Mouse (Mus musculus): ENCODE measurements around the gene Hat1. TPM values are rescaled to one million over a fixed set of nuclear protein-coding genes. Genes with fewer than 3 reads are reported as not detected.
A peak's percentile ranks its signal among the peaks of the same experiment; 100 is the strongest.
"Not testable (repeated sequence)": the region's sequence is repeated elsewhere in the genome, so short reads cannot be mapped to it uniquely, and the experiment has no call there.

The Hat1 gene
- polyA plus RNA-seq, 1 experiment from 2014 or later, result 201 TPM

DNA sequence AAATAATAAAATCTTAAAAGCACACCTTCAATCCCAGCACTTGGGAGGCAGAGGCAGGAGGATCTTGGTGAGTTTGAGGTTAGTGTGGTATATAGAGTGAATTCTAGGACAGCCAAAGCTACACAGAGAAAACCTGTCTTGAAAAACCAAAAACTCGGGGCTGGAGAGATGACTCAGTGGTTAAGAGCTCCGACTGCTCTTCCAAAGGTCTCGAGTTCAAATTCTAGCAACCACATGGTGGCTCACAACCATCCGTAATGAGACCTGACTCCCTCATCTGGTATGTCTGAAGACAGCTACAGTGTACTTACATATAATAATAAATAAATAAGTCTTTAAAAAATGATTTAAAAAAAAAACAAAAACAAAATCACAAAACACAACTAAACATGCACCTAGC lies 16.5 kb upstream of the Hat1 start:
- not testable (repeated sequence) for H3K27ac ChIP-seq (ENCODE audit: low read depth, low read length); H3K4me1 ChIP-seq (ENCODE audit: control insufficient read depth, insufficient read depth, low read length); H3K4me3 ChIP-seq (ENCODE audit: low read depth, low read length); DNase-seq (ENCODE audit: low spot score, missing footprints); H3K9ac ChIP-seq (ENCODE audit: low read length); ATAC-seq (ENCODE audit: low FRiP score); H3K36me3 ChIP-seq (ENCODE audit: control insufficient read depth, insufficient read depth, low read length); H3K9me3 ChIP-seq (ENCODE audit: control insufficient read depth, low read length); H3K4me2 ChIP-seq; H3K27me3 ChIP-seq (ENCODE audit: control insufficient read depth, insufficient read depth, low read length)
- 93% methylated on average over 4 of the region's 4 CpGs for WGBS

GRCm38 (mm10) chr2:71374275-71375155 lies 14.2 kb upstream of the Hat1 start:
- WGBS, result 78% methylated on average over 8 of the region's 8 CpGs
- no peak for ATAC-seq (ENCODE audit: low FRiP score)
- H3K27ac ChIP-seq (ENCODE audit: low read depth, low read length), result no peak overlapping the region

DNA sequence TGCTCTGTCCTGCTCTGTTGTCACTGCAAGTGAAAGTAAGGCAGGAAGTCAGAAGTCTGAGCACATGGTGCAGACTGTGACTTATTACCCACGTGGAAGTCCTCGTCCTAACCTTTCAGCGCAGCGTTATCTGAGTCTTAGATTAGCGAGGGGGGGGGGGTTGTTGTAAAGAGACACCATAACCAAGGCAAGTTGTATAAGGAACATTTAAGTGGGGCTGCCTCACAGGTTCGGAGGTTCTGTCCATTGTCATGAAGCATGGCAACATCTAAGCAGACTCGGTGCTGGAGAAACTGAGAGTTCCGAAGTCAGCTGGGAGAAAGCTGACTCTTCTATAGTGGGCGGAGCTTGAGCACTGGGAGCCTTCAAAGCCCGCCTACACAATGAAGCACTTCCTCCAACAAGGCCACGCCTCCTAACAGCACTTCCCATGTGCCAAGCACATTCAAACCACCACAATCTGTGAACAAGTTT lies 12.3 kb upstream of the Hat1 start:
- no peak overlapping the region for H3K4me2 ChIP-seq
- no peaks in the 10 kb centered on the region for H3K9me3 ChIP-seq (ENCODE audit: control insufficient read depth, low read length)
- H3K4me1 ChIP-seq (ENCODE audit: control insufficient read depth, insufficient read depth, low read length), result no peaks in the 10 kb centered on the region
- no peak for DNase-seq (ENCODE audit: low spot score, missing footprints)
- no peak overlapping the region for H3K27ac ChIP-seq (ENCODE audit: low read depth, low read length)
- no peaks in the 10 kb centered on the region for H3K36me3 ChIP-seq (ENCODE audit: control insufficient read depth, insufficient read depth, low read length)
- no peak for ATAC-seq (ENCODE audit: low FRiP score)
- 52% methylated on average over 11 of the region's 11 CpGs for WGBS
- no peaks in the 10 kb centered on the region for H3K27me3 ChIP-seq (ENCODE audit: control insufficient read depth, insufficient read depth, low read length)
- H3K9ac ChIP-seq (ENCODE audit: low read length), result no peak overlapping the region
- H3K4me3 ChIP-seq (ENCODE audit: low read depth, low read length), result no peak overlapping the region

More at GRCm38 (mm10) chr2:71374275-71375155, 14.2 kb upstream of the Hat1 start:
- Histone ChIP-seq H3K4me3 (ENCODE audit: low read depth, low read length) (no peak overlapping the region), H3K4me2 (no peak overlapping the region), H3K9me3 (ENCODE audit: control insufficient read depth, low read length) (no peaks in the 10 kb centered on the region), H3K4me1 (ENCODE audit: control insufficient read depth, insufficient read depth, low read length) (no peaks in the 10 kb centered on the region), H3K36me3 (ENCODE audit: control insufficient read depth, insufficient read depth, low read length) (no peaks in the 10 kb centered on the region), H3K27me3 (ENCODE audit: control insufficient read depth, insufficient read depth, low read length) (no peaks in the 10 kb centered on the region), H3K9ac (ENCODE audit: low read length) (no peak overlapping the region)
- no peak for DNase-seq (ENCODE audit: low spot score, missing footprints)

GRCm38 (mm10) chr2:71377426-71377825 lies 11.3 kb upstream of the Hat1 start:
- Histone ChIP-seq H3K27me3 (ENCODE audit: control insufficient read depth, insufficient read depth, low read length) (no peaks in the 10 kb centered on the region), H3K4me1 (ENCODE audit: control insufficient read depth, insufficient read depth, low read length) (no peaks in the 10 kb centered on the region), H3K27ac (ENCODE audit: low read depth, low read length) (no peak overlapping the region), H3K4me2 (no peak overlapping the region), H3K4me3 (ENCODE audit: low read depth, low read length) (no peak overlapping the region), H3K9me3 (ENCODE audit: control insufficient read depth, low read length) (no peaks in the 10 kb centered on the region), H3K9ac (ENCODE audit: low read length) (no peak overlapping the region), H3K36me3 (ENCODE audit: control insufficient read depth, insufficient read depth, low read length) (no peaks in the 10 kb centered on the region)
- WGBS, result 85% methylated on average over 5 of the region's 5 CpGs
- no peak for DNase-seq (ENCODE audit: low spot score, missing footprints)
- no peak for ATAC-seq (ENCODE audit: low FRiP score)

- no peak overlapping the region for H3K27ac ChIP-seq (ENCODE audit: low read depth, low read length)
- H3K27me3 ChIP-seq (ENCODE audit: control insufficient read depth, insufficient read depth, low read length), result no peaks in the 10 kb centered on the region
- H3K9me3 ChIP-seq (ENCODE audit: control insufficient read depth, low read length), result no peaks in the 10 kb centered on the region
- no peak overlapping the region for H3K4me3 ChIP-seq (ENCODE audit: low read depth, low read length)
- ATAC-seq (ENCODE audit: low FRiP score) (no peak), DNase-seq (ENCODE audit: low spot score, missing footprints) (no peak)
- no peak overlapping the region for H3K4me2 ChIP-seq
- no peaks in the 10 kb centered on the region for H3K4me1 ChIP-seq (ENCODE audit: control insufficient read depth, insufficient read depth, low read length)
- H3K36me3 ChIP-seq (ENCODE audit: control insufficient read depth, insufficient read depth, low read length), result no peaks in the 10 kb centered on the region
- no peak overlapping the region for H3K9ac ChIP-seq (ENCODE audit: low read length)
- 76% methylated on average over 4 of the region's 4 CpGs for WGBS
Measured at GRCm38 (mm10) chr2:71381962-71382361, 6.8 kb upstream of the Hat1 start.

- Histone ChIP-seq H3K4me3 (ENCODE audit: low read depth, low read length) (no peak overlapping the region), H3K9me3 (ENCODE audit: control insufficient read depth, low read length) (no peaks in the 10 kb centered on the region), H3K4me1 (ENCODE audit: control insufficient read depth, insufficient read depth, low read length) (no peaks in the 10 kb centered on the region), H3K4me2 (no peak overlapping the region), H3K27ac (ENCODE audit: low read depth, low read length) (no peak overlapping the region), H3K9ac (ENCODE audit: low read length) (no peak overlapping the region), H3K36me3 (ENCODE audit: control insufficient read depth, insufficient read depth, low read length) (no peaks in the 10 kb centered on the region), H3K27me3 (ENCODE audit: control insufficient read depth, insufficient read depth, low read length) (no peaks in the 10 kb centered on the region)
- 49% methylated on average over 11 of the region's 11 CpGs for WGBS
- ATAC-seq (ENCODE audit: low FRiP score) (no peak), DNase-seq (ENCODE audit: low spot score, missing footprints) (no peak)
Measured at GRCm38 (mm10) chr2:71383890-71384289, 4.9 kb upstream of the Hat1 start.

- Histone ChIP-seq H3K4me3 (ENCODE audit: low read depth, low read length) (no peak overlapping the region), H3K36me3 (ENCODE audit: control insufficient read depth, insufficient read depth, low read length) (peaks cover 3% of the 10 kb centered on the region; the same call in 1 of the 2 replicates), H3K4me1 (ENCODE audit: control insufficient read depth, insufficient read depth, low read length) (0 out of 2 replicates have a peak, but pooled peaks cover 3% of the 10 kb centered on the region), H3K9me3 (ENCODE audit: control insufficient read depth, low read length) (no peaks in the 10 kb centered on the region), H3K27me3 (ENCODE audit: control insufficient read depth, insufficient read depth, low read length) (no peaks in the 10 kb centered on the region), H3K4me2 (no peak overlapping the region), H3K9ac (ENCODE audit: low read length) (no peak overlapping the region), H3K27ac (ENCODE audit: low read depth, low read length) (no peak overlapping the region)
- no peak for DNase-seq (ENCODE audit: low spot score, missing footprints)
- WGBS, result 95% methylated on average over 6 of the region's 6 CpGs
- no peak for ATAC-seq (ENCODE audit: low FRiP score)
Measured at GRCm38 (mm10) chr2:71387766-71388165, 992 bp upstream of the Hat1 start.

GRCm38 (mm10) chr2:71389864-71390263 lies 1.1 kb downstream of the Hat1 start:
- no peaks in the 10 kb centered on the region for H3K27me3 ChIP-seq (ENCODE audit: control insufficient read depth, insufficient read depth, low read length)
- no peak for DNase-seq (ENCODE audit: low spot score, missing footprints)
- H3K9ac ChIP-seq (ENCODE audit: low read length), result peak overlapping the region; percentile 82
- no peaks in the 10 kb centered on the region for H3K9me3 ChIP-seq (ENCODE audit: control insufficient read depth, low read length)
- peaks cover 5% of the 10 kb centered on the region; the same call in 1 of the 2 replicates for H3K36me3 ChIP-seq (ENCODE audit: control insufficient read depth, insufficient read depth, low read length)
- peak overlapping the region; percentile 80 for H3K4me3 ChIP-seq (ENCODE audit: low read depth, low read length)
- no peak for ATAC-seq (ENCODE audit: low FRiP score)
- 0 out of 2 replicates have a peak, but pooled peaks cover 3% of the 10 kb centered on the region for H3K4me1 ChIP-seq (ENCODE audit: control insufficient read depth, insufficient read depth, low read length)
- H3K4me2 ChIP-seq, result peak overlapping the region; percentile 59
- 69% methylated on average over 9 of the region's 9 CpGs for WGBS
- no peak overlapping the region for H3K27ac ChIP-seq (ENCODE audit: low read depth, low read length)

- no peak for DNase-seq (ENCODE audit: low spot score, missing footprints)
- Histone ChIP-seq H3K4me2 (no peak overlapping the region), H3K9ac (ENCODE audit: low read length) (no peak overlapping the region), H3K4me3 (ENCODE audit: low read depth, low read length) (no peak overlapping the region), H3K4me1 (ENCODE audit: control insufficient read depth, insufficient read depth, low read length) (no peaks in the 10 kb centered on the region), H3K27me3 (ENCODE audit: control insufficient read depth, insufficient read depth, low read length) (no peaks in the 10 kb centered on the region), H3K9me3 (ENCODE audit: control insufficient read depth, low read length) (no peaks in the 10 kb centered on the region), H3K27ac (ENCODE audit: low read depth, low read length) (no peak overlapping the region), H3K36me3 (ENCODE audit: control insufficient read depth, insufficient read depth, low read length) (peaks cover 3% of the 10 kb centered on the region; the same call in 1 of the 2 replicates)
- ATAC-seq (ENCODE audit: low FRiP score), result no peak
- WGBS, result 96% methylated on average over 1 of the region's 1 CpGs
Measured at GRCm38 (mm10) chr2:71405613-71406012, 16.9 kb downstream of the Hat1 start.
